Mouse (Mus musculus): ENCODE data around the gene Dennd1a. TPM values are rescaled to one million over a fixed set of nuclear protein-coding genes. Genes with fewer than 3 reads are reported as not detected.

Gene Dennd1a
- total RNA-seq, 2 experiments from 2014 or later: 31.3 to 31.6 TPM

- DNase-seq: peak; percentile 82
These were observed 484.5 kb downstream of the Dennd1a start for GRCm38 (mm10) chr2:37802610-37803212.

- no peak for DNase-seq
These were observed 485.5 kb downstream of the Dennd1a start for GRCm38 (mm10) chr2:37801687-37802086.

GRCm38 (mm10) chr2:37799137-37799536, 488.1 kb downstream of the Dennd1a start:
- DNase-seq: no peak

GRCm38 (mm10) chr2:37797046-37797445, 490.1 kb downstream of the Dennd1a start:
- DNase-seq: no peak

GRCm38 (mm10) chr2:37796021-37796420, 491.2 kb downstream of the Dennd1a start:
- DNase-seq: no peak

- DNase-seq: no peak
These were observed 495.9 kb downstream of the Dennd1a start for GRCm38 (mm10) chr2:37791340-37791739.

- no peak for DNase-seq
These were observed 496.5 kb downstream of the Dennd1a start for GRCm38 (mm10) chr2:37790738-37791137.

- DNase-seq: no peak
These were observed 497.2 kb downstream of the Dennd1a start for GRCm38 (mm10) chr2:37789995-37790394.

- DNase-seq: no peak
These were observed 498.2 kb downstream of the Dennd1a start for GRCm38 (mm10) chr2:37789029-37789428.

- DNase-seq: no peak
These were observed 498.8 kb downstream of the Dennd1a start for GRCm38 (mm10) chr2:37788176-37788962.

GRCm38 (mm10) chr2:37786461-37786860, 500.7 kb downstream of the Dennd1a start:
- peak; percentile 60 for DNase-seq

GRCm38 (mm10) chr2:37784473-37784872, 502.7 kb downstream of the Dennd1a start:
- DNase-seq: no peak

GRCm38 (mm10) chr2:37782002-37782401, 505.2 kb downstream of the Dennd1a start:
- DNase-seq: no peak

- no peak for DNase-seq
These were observed 505.8 kb downstream of the Dennd1a start for GRCm38 (mm10) chr2:37781421-37781820.

GRCm38 (mm10) chr2:37780270-37780929, 506.8 kb downstream of the Dennd1a start:
- DNase-seq: peak; percentile 54

GRCm38 (mm10) chr2:37777958-37778720, 509.1 kb downstream of the Dennd1a start:
- DNase-seq: no peak

GRCm38 (mm10) chr2:37776611-37777411, 510.4 kb downstream of the Dennd1a start:
- no peak for DNase-seq

- no peak for DNase-seq
These were observed 511.2 kb downstream of the Dennd1a start, which contains the start of gene Crb2 for GRCm38 (mm10) chr2:37776016-37776415. Crb2 (plus strand) TSS chr2:37776249.

- peak; percentile 78 for DNase-seq
These were observed 512.6 kb downstream of the Dennd1a start for GRCm38 (mm10) chr2:37774571-37774970.

- peak; percentile 90 for DNase-seq
These were observed 515.4 kb downstream of the Dennd1a start for GRCm38 (mm10) chr2:37771618-37772285.

- no peak for DNase-seq
These were observed 517.4 kb downstream of the Dennd1a start for GRCm38 (mm10) chr2:37769793-37770192.
